Mouse (Mus musculus) erythroblast, embryonic 14.5 days (primary cell): ENCODE data around the gene Vmn1r55. TPM values are rescaled to one million over a fixed set of nuclear protein-coding genes. Genes with fewer than 3 reads are reported as not detected.
"Not testable (repeated sequence)": the region's sequence is repeated elsewhere in the genome, so short reads cannot be mapped to it uniquely, and the experiment has no call there.

Experiments used
- H3K27me3 ChIP-seq: 2 replicates; pipeline ENCODE4 v1.6.1; 2012; ENCODE audit warnings: inconsistent platforms; ENCODE audit not compliant: control insufficient read depth
- H3K36me3 ChIP-seq: 2 replicates; pipeline ENCODE4 v1.6.1; 2012; ENCODE audit warnings: mild to moderate bottlenecking, inconsistent platforms; ENCODE audit not compliant: control insufficient read depth
- H3K4me1 ChIP-seq: 2 replicates; pipeline ENCODE4 v1.6.1; 2012; ENCODE audit warnings: inconsistent platforms; ENCODE audit not compliant: control insufficient read depth
- H3K4me3 ChIP-seq: replicated peaks from 2 replicates; pipeline ENCODE3; 2012; ENCODE audit warnings: moderate library complexity, mild to moderate bottlenecking, inconsistent platforms
- H3K9me3 ChIP-seq: 2 replicates; pipeline ENCODE4 v1.6.1; 2012; ENCODE audit warnings: low read length, inconsistent platforms, mixed read lengths; ENCODE audit not compliant: control insufficient read depth
- GATA1 ChIP-seq: IDR thresholded peaks from 2 replicates; pipeline ENCODE4 v1.6.1; 2012; ENCODE audit warnings: low read length, inconsistent platforms, mixed read lengths
- TAL1 ChIP-seq: IDR thresholded peaks from 3 replicates; pipeline ENCODE4 v1.6.1; 2012; ENCODE audit warnings: low read length, inconsistent platforms, mixed read lengths
- polyA plus RNA-seq: library from polyadenylated mRNA; stranded (reverse); fragments of >175 nt; gene quantifications from 2 replicates; pipeline ENCODE4 v1.2.3, GENCODE M21; 2012

The Vmn1r55 gene
- polyA plus RNA-seq = under 0.01 and 0.01 TPM in 2 replicates

GRCm38 (mm10) chr7:5149570-5149969 lies at the start of gene Vmn1r55:
Gene Vmn1r55 (minus strand): TSS chr7:5149670.
- not testable (repeated sequence) for H3K4me1 ChIP-seq, H3K9me3 ChIP-seq, H3K4me3 ChIP-seq, H3K36me3 ChIP-seq, H3K27me3 ChIP-seq

GRCm38 (mm10) chr7:5196647-5197046 lies 47.2 kb upstream of the Vmn1r55 start, which contains the start of gene Vmn1r56:
Gene Vmn1r56 (minus strand): TSS chr7:5196747.
- H3K27me3 ChIP-seq, H3K36me3 ChIP-seq, H3K4me3 ChIP-seq, H3K4me1 ChIP-seq, H3K9me3 ChIP-seq: not testable (repeated sequence)

- Histone ChIP-seq H3K4me1 (peaks cover 7% of the 10 kb centered on the region), H3K27me3 (peaks cover 10% of the 10 kb centered on the region), H3K9me3 (no peaks in the 10 kb centered on the region), H3K4me3 (peak within 1 kb of the TSS; percentile 31), H3K36me3 (no peaks in the 10 kb centered on the region)
- TF ChIP-seq GATA1 (no peak), TAL1 (no peak)
These were observed 23.7 kb downstream of the Vmn1r55 start, which contains the start of gene Rasl2-9 for GRCm38 (mm10) chr7:5125549-5126406. Gene Rasl2-9 (minus strand): TSS chr7:5125950.

GRCm38 (mm10) chr7:5125078-5125477 lies 24.4 kb downstream of the Vmn1r55 start:
- Histone ChIP-seq H3K4me1 (peaks cover 7% of the 10 kb centered on the region), H3K36me3 (no peaks in the 10 kb centered on the region), H3K27me3 (peaks cover 10% of the 10 kb centered on the region), H3K9me3 (no peaks in the 10 kb centered on the region), H3K4me3 (no peak overlapping the region)
- TF ChIP-seq GATA1 (no peak), TAL1 (no peak)

GRCm38 (mm10) chr7:5116850-5117249 lies 32.6 kb downstream of the Vmn1r55 start, which contains the start of gene Rfpl4:
Gene Rfpl4 (minus strand): TSS chr7:5116950.
- Histone ChIP-seq H3K36me3 (no peaks in the 10 kb centered on the region), H3K27me3 (no peaks in the 10 kb centered on the region; the same call in 1 of the 2 replicates), H3K4me3 (no peak within 1 kb of the TSS), H3K4me1 (no peaks in the 10 kb centered on the region), H3K9me3 (no peaks in the 10 kb centered on the region)
- TF ChIP-seq TAL1 = no peak
- TF ChIP-seq GATA1 = no peak

GRCm38 (mm10) chr7:5112701-5113100 lies 36.8 kb downstream of the Vmn1r55 start:
- TF ChIP-seq GATA1 = no peak
- TF ChIP-seq TAL1 = no peak
- Histone ChIP-seq H3K4me1 (no peaks in the 10 kb centered on the region), H3K27me3 (no peaks in the 10 kb centered on the region), H3K4me3 (no peak overlapping the region), H3K36me3 (no peaks in the 10 kb centered on the region), H3K9me3 (peaks cover 3% of the 10 kb centered on the region)

- H3K4me3 ChIP-seq = no peak overlapping the region
- H3K9me3 ChIP-seq = peaks cover 3% of the 10 kb centered on the region
- TF ChIP-seq TAL1 (no peak), GATA1 (no peak)
- no peaks in the 10 kb centered on the region for H3K36me3 ChIP-seq
- H3K4me1 ChIP-seq = no peaks in the 10 kb centered on the region
- H3K27me3 ChIP-seq = no peaks in the 10 kb centered on the region
These were observed 40.2 kb downstream of the Vmn1r55 start for GRCm38 (mm10) chr7:5109301-5109700.

GRCm38 (mm10) chr7:5108272-5108671 lies 41.2 kb downstream of the Vmn1r55 start:
- Histone ChIP-seq H3K4me1 (no peaks in the 10 kb centered on the region), H3K4me3 (no peak overlapping the region), H3K36me3 (no peaks in the 10 kb centered on the region), H3K9me3 (peaks cover 3% of the 10 kb centered on the region), H3K27me3 (no peaks in the 10 kb centered on the region)
- TF ChIP-seq GATA1 (no peak), TAL1 (no peak)

GRCm38 (mm10) chr7:5102564-5102963 lies 46.9 kb downstream of the Vmn1r55 start:
- Histone ChIP-seq H3K4me1 (peaks cover 1% of the 10 kb centered on the region; the same call in 1 of the 2 replicates), H3K9me3 (no peaks in the 10 kb centered on the region), H3K27me3 (no peaks in the 10 kb centered on the region), H3K4me3 (no peak overlapping the region), H3K36me3 (peaks cover 23% of the 10 kb centered on the region)
- TF ChIP-seq TAL1 (no peak), GATA1 (no peak)
